Mouse (Mus musculus) hindbrain, embryonic 11.5 days (tissue): ENCODE results near the gene Prkrip1. TPM values are rescaled to one million over a fixed set of nuclear protein-coding genes. Genes with fewer than 3 reads are reported as not detected.
"Not testable (repeated sequence)": the region's sequence is repeated elsewhere in the genome, so short reads cannot be mapped to it uniquely, and the experiment has no call there.

ENCODE experiments used
- ATAC-seq: fragments of 200-750 bp; cut with Nextera tagmentation; 2 replicates; pipeline ENCODE4 v1.8.0; 2017; ENCODE audit warnings: mild to moderate bottlenecking, moderate TSS enrichment, moderate library complexity; ENCODE audit not compliant: low FRiP score
- DNase-seq: peaks from one replicate; pipeline ENCODE4 v3.0.0-alpha.2; 2015; ENCODE audit warnings: low spot score
- H3K27ac ChIP-seq: fragments of 300-500 bp; sonication (generic); 2 replicates; pipeline ENCODE4 v1.5.1; 2014; ENCODE audit warnings: mild to moderate bottlenecking, low read depth, low read length
- H3K27me3 ChIP-seq: fragments of 300-500 bp; sonication (generic); 2 replicates; pipeline ENCODE4 v1.6.1; 2014; ENCODE audit warnings: mild to moderate bottlenecking, low read length, moderate library complexity, mixed read lengths; ENCODE audit not compliant: control insufficient read depth, insufficient read depth
- H3K36me3 ChIP-seq: fragments of 300-500 bp; sonication (generic); 2 replicates; pipeline ENCODE4 v1.6.1; 2014; ENCODE audit warnings: mild to moderate bottlenecking, low read length, moderate library complexity, mixed read lengths; ENCODE audit not compliant: control insufficient read depth, insufficient read depth
- H3K4me1 ChIP-seq: fragments of 300-500 bp; sonication (generic); replicated peaks from 2 replicates; pipeline ENCODE4 v1.6.1; 2014; ENCODE audit warnings: low read length, mixed read lengths; ENCODE audit not compliant: control insufficient read depth, insufficient read depth
- H3K4me2 ChIP-seq: fragments of 300-500 bp; sonication (generic); replicated peaks from 2 replicates; pipeline ENCODE4 v1.6.1; 2014; ENCODE audit warnings: mild to moderate bottlenecking, low read depth, low read length
- H3K4me3 ChIP-seq: fragments of 300-500 bp; sonication (generic); 2 replicates; pipeline ENCODE4 v1.5.1; 2014; ENCODE audit warnings: low read depth, low read length
- H3K9ac ChIP-seq: fragments of 300-500 bp; sonication (generic); 2 replicates; pipeline ENCODE4 v1.6.1; 2014; ENCODE audit warnings: low read depth, low read length
- H3K9me3 ChIP-seq: fragments of 300-500 bp; sonication (generic); 2 replicates; pipeline ENCODE4 v1.6.1; 2016; ENCODE audit warnings: low read length; ENCODE audit not compliant: control insufficient read depth
- WGBS: fragments of 180-500 bp; shearing (Covaris S2); extraction: QIAGEN DNeasy Blood & Tissue Kit; methylation state at CpG from one replicate; pipeline ENCODE4 v1.1.7; 2014; 5-methylcytosine and 5-hydroxymethylcytosine counted together
- polyA plus RNA-seq: library from polyadenylated mRNA; unstranded; fragments of >200 nt; fragmentation: Nextera tagmentation; extraction: Ambion mirVana; gene quantifications from 2 replicates; pipeline ENCODE4 v1.2.1, GENCODE M21; 2014

Gene Prkrip1
- polyA plus RNA-seq, 1 experiment from 2014 or later, result 86.1 TPM

- not testable (repeated sequence) for H3K27ac ChIP-seq, H3K4me2 ChIP-seq, DNase-seq, H3K27me3 ChIP-seq, H3K4me3 ChIP-seq, H3K4me1 ChIP-seq, ATAC-seq, H3K9ac ChIP-seq, H3K36me3 ChIP-seq, H3K9me3 ChIP-seq
- WGBS, result 91% methylated on average over 11 of the region's 12 CpGs
Measured at GRCm38 (mm10) chr5:136160084-136160483, 38.7 kb downstream of the Prkrip1 start.

- H3K9ac ChIP-seq, result no peak overlapping the region
- no peak for DNase-seq
- 83% methylated on average over 5 of the region's 5 CpGs for WGBS
- H3K27ac ChIP-seq, result no peak overlapping the region
- H3K9me3 ChIP-seq, result no peaks in the 10 kb centered on the region
- H3K4me3 ChIP-seq, result no peak overlapping the region
- no peaks in the 10 kb centered on the region for H3K27me3 ChIP-seq
- H3K36me3 ChIP-seq, result no peaks in the 10 kb centered on the region
- no peak overlapping the region for H3K4me2 ChIP-seq
- H3K4me1 ChIP-seq, result no peaks in the 10 kb centered on the region
- ATAC-seq, result no peak
Measured at GRCm38 (mm10) chr5:136155399-136155798, 43.4 kb downstream of the Prkrip1 start.

GRCm38 (mm10) chr5:136152365-136152764 is 46.4 kb downstream of the Prkrip1 start:
- Histone ChIP-seq H3K4me1 (no peaks in the 10 kb centered on the region), H3K4me2 (no peak overlapping the region), H3K27me3 (no peaks in the 10 kb centered on the region), H3K9me3 (no peaks in the 10 kb centered on the region), H3K9ac (no peak overlapping the region), H3K4me3 (no peak overlapping the region), H3K36me3 (no peaks in the 10 kb centered on the region), H3K27ac (no peak overlapping the region)
- DNase-seq (no peak), ATAC-seq (no peak)
- WGBS, result 86% methylated on average over 8 of the region's 8 CpGs

GRCm38 (mm10) chr5:136149134-136149576 is 49.6 kb downstream of the Prkrip1 start:
- H3K4me2 ChIP-seq, H3K36me3 ChIP-seq, H3K27ac ChIP-seq, H3K9ac ChIP-seq, H3K4me3 ChIP-seq, H3K27me3 ChIP-seq, H3K4me1 ChIP-seq, H3K9me3 ChIP-seq, ATAC-seq, DNase-seq: not testable (repeated sequence)
- 68% methylated on average over 5 of the region's 5 CpGs for WGBS

GRCm38 (mm10) chr5:136147704-136148103 is 51.1 kb downstream of the Prkrip1 start:
- Histone ChIP-seq H3K9me3 (no peaks in the 10 kb centered on the region), H3K36me3 (no peaks in the 10 kb centered on the region), H3K4me1 (no peaks in the 10 kb centered on the region), H3K4me3 (no peak overlapping the region), H3K27me3 (no peaks in the 10 kb centered on the region), H3K4me2 (no peak overlapping the region), H3K27ac (no peak overlapping the region), H3K9ac (no peak overlapping the region)
- WGBS, result 79% methylated on average over 8 of the region's 8 CpGs
- DNase-seq, result no peak
- no peak for ATAC-seq

GRCm38 (mm10) chr5:136146936-136147335 is 51.8 kb downstream of the Prkrip1 start:
- Histone ChIP-seq H3K9me3 (no peaks in the 10 kb centered on the region), H3K27me3 (no peaks in the 10 kb centered on the region), H3K4me1 (no peaks in the 10 kb centered on the region), H3K4me2 (no peak overlapping the region), H3K27ac (no peak overlapping the region), H3K36me3 (no peaks in the 10 kb centered on the region), H3K9ac (no peak overlapping the region), H3K4me3 (no peak overlapping the region)
- 94% methylated on average over 1 of the region's 1 CpGs for WGBS
- DNase-seq (no peak), ATAC-seq (no peak)

DNA sequence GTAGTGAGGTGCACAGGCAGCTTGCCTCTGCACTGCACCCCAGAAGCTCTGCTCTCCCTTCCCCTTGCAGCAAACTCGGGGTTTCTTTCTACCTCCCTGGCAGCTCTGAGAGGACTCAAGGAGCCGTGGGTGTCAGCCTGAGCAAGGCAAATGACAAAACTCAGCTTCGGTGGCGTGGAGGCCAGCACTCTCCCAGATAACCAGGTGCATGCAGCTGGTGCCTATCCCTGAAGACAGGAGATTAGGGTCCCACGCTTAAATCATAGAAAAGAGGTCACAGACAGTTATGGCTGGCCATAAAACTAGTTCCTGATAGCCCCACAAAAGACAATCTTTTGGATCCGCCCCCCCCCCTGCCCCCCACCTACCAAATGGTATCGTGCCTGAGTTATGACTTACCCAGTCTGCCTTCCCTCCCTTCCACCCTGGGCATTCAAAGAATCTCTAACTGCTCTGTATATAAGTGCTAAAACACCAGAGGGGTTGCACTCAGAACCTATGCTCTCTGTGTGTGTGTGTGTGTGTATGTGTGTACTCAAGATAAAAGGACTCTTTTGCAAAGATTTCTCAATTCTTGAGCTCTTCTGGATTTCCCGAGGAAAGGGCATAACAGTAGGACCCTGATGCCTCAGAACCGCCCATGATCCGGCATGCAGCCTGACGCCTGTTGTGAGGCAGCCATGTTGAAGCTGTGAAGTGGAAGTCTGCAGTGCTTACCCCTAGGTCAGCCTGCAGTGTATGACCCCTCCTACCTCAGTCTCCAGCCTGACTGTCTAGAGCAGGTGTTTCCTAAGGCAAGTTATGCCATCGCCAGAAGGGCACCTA is 53.9 kb downstream of the Prkrip1 start:
- no peak overlapping the region for H3K9ac ChIP-seq
- no peak overlapping the region for H3K4me2 ChIP-seq
- no peak overlapping the region for H3K4me3 ChIP-seq
- H3K27me3 ChIP-seq, result no peaks in the 10 kb centered on the region
- no peaks in the 10 kb centered on the region for H3K4me1 ChIP-seq
- no peak overlapping the region for H3K27ac ChIP-seq
- DNase-seq (no peak), ATAC-seq (no peak)
- H3K9me3 ChIP-seq, result no peaks in the 10 kb centered on the region
- peaks cover 4% of the 10 kb centered on the region; the same call in 1 of the 2 replicates for H3K36me3 ChIP-seq
- 82% methylated on average over 12 of the region's 12 CpGs for WGBS

GRCm38 (mm10) chr5:136143161-136143755 is 55.5 kb downstream of the Prkrip1 start:
- Histone ChIP-seq H3K36me3 (peaks cover 4% of the 10 kb centered on the region; the same call in 1 of the 2 replicates), H3K27ac (no peak overlapping the region), H3K4me2 (no peak overlapping the region), H3K9me3 (no peaks in the 10 kb centered on the region), H3K9ac (no peak overlapping the region), H3K27me3 (no peaks in the 10 kb centered on the region), H3K4me1 (no peaks in the 10 kb centered on the region), H3K4me3 (no peak overlapping the region)
- 88% methylated on average over 6 of the region's 6 CpGs for WGBS
- no peak for ATAC-seq
- DNase-seq, result no peak

- Histone ChIP-seq H3K27ac (no peak overlapping the region), H3K4me1 (no peaks in the 10 kb centered on the region), H3K4me3 (no peak overlapping the region), H3K27me3 (no peaks in the 10 kb centered on the region), H3K4me2 (no peak overlapping the region), H3K9me3 (no peaks in the 10 kb centered on the region), H3K9ac (no peak overlapping the region), H3K36me3 (peaks cover 4% of the 10 kb centered on the region; the same call in 1 of the 2 replicates)
- ATAC-seq (no peak), DNase-seq (no peak)
- 85% methylated on average over 5 of the region's 5 CpGs for WGBS
Measured at GRCm38 (mm10) chr5:136142746-136143145, 56.0 kb downstream of the Prkrip1 start.
